In the genomic region with DNA sequence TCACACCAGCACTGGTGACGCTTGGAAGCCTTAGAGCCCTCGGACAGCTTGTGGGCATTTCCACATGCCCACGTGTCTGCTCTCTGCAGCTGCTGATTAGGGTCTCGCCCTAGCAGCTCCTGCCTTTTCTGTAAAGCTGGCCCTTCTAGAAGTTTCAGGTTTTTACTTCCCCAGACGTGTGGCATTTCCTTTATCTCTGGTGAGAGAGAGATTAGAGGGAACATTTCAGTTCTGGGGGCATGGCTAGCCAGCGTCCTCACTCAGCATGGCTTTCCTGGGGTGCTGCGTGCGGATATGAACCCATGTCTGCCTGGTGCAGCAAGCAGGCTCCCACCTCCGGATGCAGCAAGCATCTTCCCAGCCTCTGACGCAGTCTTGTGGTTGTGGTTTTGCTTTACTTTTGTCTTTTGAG, we compare ENCODE assay signal across 18 mouse cellular contexts. TPM values are rescaled to one million over a fixed set of nuclear protein-coding genes. Genes with fewer than 3 reads are reported as not detected.
DNase-seq lines count a peak whose midpoint lies in the region; ATAC-seq lines count a peak whose summit lies in the region.
"Had no signal": no experiment of that assay in that cellular context is flagged by ENCODE, and none has a peak within 500 bp of the region (broad histone marks: within the 10 kb centered on the region; RNA-seq: fewer than 3 reads in every experiment).

No protein-coding gene starts in this region.

- H3K27ac ChIP-seq in liver, embryonic 11.5 days (ENCODE audit: low read depth, low read length) = no peak overlapping the region
- H3K27ac ChIP-seq in midbrain, embryonic 13.5 days = no peak overlapping the region
- H3K27ac ChIP-seq: left cerebral cortex, adult 2 months; neural tube, embryonic 15.5 days; stomach, postnatal 0 days had no signal

- H3K27me3 ChIP-seq in liver, embryonic 11.5 days (replicated peaks; ENCODE audit: control insufficient read depth, insufficient read depth, low read length) = no peaks in the 10 kb centered on the region
- no peaks in the 10 kb centered on the region for H3K27me3 ChIP-seq in midbrain, embryonic 13.5 days
- H3K27me3 ChIP-seq: neural tube, embryonic 15.5 days had no signal

- H3K9me3 ChIP-seq in liver, embryonic 11.5 days (ENCODE audit: control insufficient read depth, low read length) = no peaks in the 10 kb centered on the region
- H3K9me3 ChIP-seq in midbrain, embryonic 13.5 days = no peaks in the 10 kb centered on the region
- H3K9me3 ChIP-seq: neural tube, embryonic 15.5 days had no signal

- no peaks in the 10 kb centered on the region for H3K36me3 ChIP-seq in liver, embryonic 11.5 days (ENCODE audit: control insufficient read depth, insufficient read depth, low read length)
- H3K36me3 ChIP-seq in midbrain, embryonic 13.5 days = peaks cover 28% of the 10 kb centered on the region

- WGBS in liver, embryonic 11.5 days = 33% methylated on average over 10 of the region's 10 CpGs
- 73% methylated on average over 10 of the region's 10 CpGs for WGBS in midbrain, embryonic 13.5 days

- DNase-seq in liver, embryonic 11.5 days (ENCODE audit: low spot score) = no peak
- DNase-seq in liver = no peak
- DNase-seq in thymus, postnatal 36 days = peak; percentile 56 to 71
- DNase-seq in c-Kit-positive CD71-positive TER-119-positive erythroid progenitor cells, embryonic 14.5 days (ENCODE audit: low spot score) = no peak
- DNase-seq in adrenal gland, adult (ENCODE audit: inconsistent age in 2 of 2, low spot score in 1 of 2) = no peak
- DNase-seq: adrenal gland, postnatal 14 days; kidney, postnatal 14 days; lung, postnatal 10 days; right cerebral cortex, postnatal 4 days had no signal

- H3K9ac ChIP-seq in liver, embryonic 11.5 days (ENCODE audit: low read depth, low read length) = no peak overlapping the region
- no peak overlapping the region for H3K9ac ChIP-seq in midbrain, embryonic 13.5 days (replicated peaks)
- H3K9ac ChIP-seq: neural tube, embryonic 15.5 days had no signal

- no peak overlapping the region for H3K4me2 ChIP-seq in liver, embryonic 11.5 days
- no peak overlapping the region for H3K4me2 ChIP-seq in midbrain, embryonic 13.5 days (replicated peaks)
- H3K4me2 ChIP-seq: neural tube, embryonic 15.5 days had no signal

- H3K4me3 ChIP-seq in liver, embryonic 11.5 days (ENCODE audit: low read depth, low read length) = no peak overlapping the region
- H3K4me3 ChIP-seq in midbrain, embryonic 13.5 days (replicated peaks) = no peak overlapping the region
- H3K4me3 ChIP-seq: left cerebral cortex, adult 2 months; neural tube, embryonic 15.5 days had no signal

- peak; percentile 47; the same call in 1 of the 2 replicates for ATAC-seq in liver, embryonic 11.5 days (replicated peaks; ENCODE audit: low FRiP score)
- ATAC-seq in common myeloid progenitor, adult 5-6 weeks (replicated peaks; ENCODE audit: low read depth, poor library complexity, severe bottlenecking) = peak; percentile 98
- ATAC-seq in megakaryocyte progenitor cell, adult 5-6 weeks (replicated peaks; ENCODE audit: poor library complexity) = peak; percentile 92
- ATAC-seq in midbrain, embryonic 13.5 days = no peak
- ATAC-seq: forebrain, embryonic 16.5 days had no signal

- 0 out of 2 replicates have a peak, but pooled peaks cover 2% of the 10 kb centered on the region for H3K4me1 ChIP-seq in liver, embryonic 11.5 days (replicated peaks; ENCODE audit: control insufficient read depth, insufficient read depth, low read length)
- no peaks in the 10 kb centered on the region for H3K4me1 ChIP-seq in midbrain, embryonic 13.5 days (replicated peaks)
- H3K4me1 ChIP-seq: neural tube, embryonic 15.5 days had no signal

RNA-seq across cellular contexts. Expression of a gene that starts 55.7 kb away (rescaled TPM):
- polyA plus RNA-seq in liver, embryonic 11.5 days (2014; fragmentation: Nextera tagmentation; extraction: Ambion mirVana) = 0.12 and 0.38 TPM in 2 replicates
- total RNA-seq in common myeloid progenitor, adult 5-6 weeks (2017) = not detected in 2 replicates
- not detected in 2 replicates for total RNA-seq in megakaryocyte progenitor cell, adult 5-6 weeks (2015)
- not detected in 2 replicates for total RNA-seq in megakaryocyte progenitor cell, adult 5-6 weeks (2017)
- 0.34 and 0.48 TPM in 2 replicates for polyA plus RNA-seq in midbrain, embryonic 13.5 days (2015; fragmentation: Nextera tagmentation; extraction: Ambion mirVana)
- total RNA-seq: adrenal gland, postnatal 14 days; gastrocnemius, postnatal 4 days; left cerebral cortex, adult 2 months had no signal
- polyA plus RNA-seq: C2C12; stomach, postnatal 0 days had no signal

Comparison
In these comparisons a context has a peak if more than half of its experiments do, and no peak if none do; other contexts are left out.
1. DNase-seq: peak in thymus, postnatal 36 days (2 of 2); none in liver, embryonic 11.5 days (single experiment), liver (single experiment), c-Kit-positive CD71-positive TER-119-positive erythroid progenitor cells, embryonic 14.5 days (single experiment) and adrenal gland, adult (0 of 2).